Mouse (Mus musculus) neural tube, embryonic 11.5 days (tissue): ENCODE results near the gene Axin2. TPM values are rescaled to one million over a fixed set of nuclear protein-coding genes. Genes with fewer than 3 reads are reported as not detected.
A peak's percentile ranks its signal among the peaks of the same experiment; 100 is the strongest.

Experiments
- ATAC-seq: fragments of 200-750 bp; cut with Nextera tagmentation; 2 replicates; pipeline ENCODE4 v1.8.0; 2017; ENCODE audit warnings: moderate number of reproducible peaks, mild to moderate bottlenecking, moderate TSS enrichment, moderate library complexity; ENCODE audit not compliant: insufficient read depth, low FRiP score, low TSS enrichment
- DNase-seq: peaks from one replicate; pipeline ENCODE4 v3.0.0-alpha.2; 2015; ENCODE audit warnings: low spot score
- H3K27ac ChIP-seq: fragments of 300-500 bp; sonication (generic); 2 replicates; pipeline ENCODE4 v1.5.1; 2014; ENCODE audit warnings: low read depth, mild to moderate bottlenecking, low read length
- H3K27me3 ChIP-seq: fragments of 300-500 bp; sonication (generic); 2 replicates; pipeline ENCODE4 v1.6.1; 2014; ENCODE audit warnings: mild to moderate bottlenecking, low read length, mixed read lengths; ENCODE audit not compliant: control insufficient read depth, insufficient read depth
- H3K36me3 ChIP-seq: fragments of 300-500 bp; sonication (generic); 2 replicates; pipeline ENCODE4 v1.6.1; 2014; ENCODE audit warnings: mild to moderate bottlenecking, low read length, moderate library complexity, mixed read lengths; ENCODE audit not compliant: control insufficient read depth, insufficient read depth
- H3K4me1 ChIP-seq: fragments of 300-500 bp; sonication (generic); 2 replicates; pipeline ENCODE4 v1.6.1; 2014; ENCODE audit warnings: low read length, mixed read lengths; ENCODE audit not compliant: control insufficient read depth, insufficient read depth
- H3K4me2 ChIP-seq: fragments of 300-500 bp; sonication (generic); 2 replicates; pipeline ENCODE4 v1.6.1; 2014; ENCODE audit warnings: low read depth, mild to moderate bottlenecking, moderate library complexity
- H3K4me3 ChIP-seq: fragments of 300-500 bp; sonication (generic); 2 replicates; pipeline ENCODE4 v1.5.1; 2014; ENCODE audit warnings: low read depth, low read length
- H3K9ac ChIP-seq: fragments of 300-500 bp; sonication (generic); 2 replicates; pipeline ENCODE4 v1.6.1; 2014; ENCODE audit warnings: mild to moderate bottlenecking, low read length
- H3K9me3 ChIP-seq: fragments of 300-500 bp; sonication (generic); 2 replicates; pipeline ENCODE4 v1.6.1; 2016; ENCODE audit warnings: low read length; ENCODE audit not compliant: control insufficient read depth
- WGBS: fragments of 180-500 bp; shearing (Covaris S2); extraction: QIAGEN DNeasy Blood & Tissue Kit; methylation state at CpG from one replicate; pipeline ENCODE4 v1.1.7; 2014; 5-methylcytosine and 5-hydroxymethylcytosine counted together
- polyA plus RNA-seq: library from polyadenylated mRNA; unstranded; fragments of >200 nt; fragmentation: Nextera tagmentation; extraction: Ambion mirVana; gene quantifications from 2 replicates; pipeline ENCODE4 v1.2.1, GENCODE M21; 2014

Gene Axin2
- polyA plus RNA-seq, 1 experiment from 2014 or later: 16.4 TPM

GRCm38 (mm10) chr11:108923781-108924180 lies 3.6 kb downstream of the Axin2 start:
- H3K9ac ChIP-seq: peak overlapping the region; percentile 97
- ATAC-seq (no peak), DNase-seq (no peak)
- no peak overlapping the region for H3K27ac ChIP-seq
- peak overlapping the region; percentile 86 for H3K4me2 ChIP-seq
- 12% methylated on average over 13 of the region's 13 CpGs for WGBS
- H3K9me3 ChIP-seq: no peaks in the 10 kb centered on the region
- no peaks in the 10 kb centered on the region for H3K27me3 ChIP-seq
- peaks cover 53% of the 10 kb centered on the region for H3K4me1 ChIP-seq
- H3K36me3 ChIP-seq: peaks cover 6% of the 10 kb centered on the region
- peak overlapping the region; percentile 90 for H3K4me3 ChIP-seq

DNA sequence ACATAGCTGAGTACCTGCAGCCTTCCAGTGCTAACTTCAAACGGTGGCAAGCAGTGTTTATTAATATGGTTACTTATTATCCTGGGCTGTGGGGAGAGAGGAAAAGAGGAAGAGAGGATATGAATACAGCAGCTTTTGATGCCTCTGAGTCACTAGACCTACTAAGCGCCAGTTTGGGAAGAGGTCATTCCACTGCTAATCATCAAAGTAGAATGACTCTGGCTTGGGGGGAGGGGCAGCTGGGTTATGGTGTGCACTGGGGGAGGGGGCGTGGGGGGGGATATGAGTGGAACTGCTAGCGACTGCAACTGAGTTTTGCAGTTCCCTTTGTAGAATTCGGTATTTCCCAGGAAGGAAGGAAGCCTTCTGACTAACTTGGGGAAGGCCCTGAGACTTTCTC lies 4.2 kb downstream of the Axin2 start:
- H3K4me1 ChIP-seq: peaks cover 57% of the 10 kb centered on the region
- H3K9ac ChIP-seq: peak overlapping the region; percentile 97
- no peaks in the 10 kb centered on the region for H3K27me3 ChIP-seq
- ATAC-seq (no peak), DNase-seq (no peak)
- H3K4me2 ChIP-seq: peak overlapping the region; percentile 86
- no peaks in the 10 kb centered on the region for H3K9me3 ChIP-seq
- 0% methylated on average over 5 of the region's 5 CpGs for WGBS
- H3K36me3 ChIP-seq: peaks cover 6% of the 10 kb centered on the region
- no peak overlapping the region for H3K27ac ChIP-seq
- peak overlapping the region; percentile 90 for H3K4me3 ChIP-seq

DNA sequence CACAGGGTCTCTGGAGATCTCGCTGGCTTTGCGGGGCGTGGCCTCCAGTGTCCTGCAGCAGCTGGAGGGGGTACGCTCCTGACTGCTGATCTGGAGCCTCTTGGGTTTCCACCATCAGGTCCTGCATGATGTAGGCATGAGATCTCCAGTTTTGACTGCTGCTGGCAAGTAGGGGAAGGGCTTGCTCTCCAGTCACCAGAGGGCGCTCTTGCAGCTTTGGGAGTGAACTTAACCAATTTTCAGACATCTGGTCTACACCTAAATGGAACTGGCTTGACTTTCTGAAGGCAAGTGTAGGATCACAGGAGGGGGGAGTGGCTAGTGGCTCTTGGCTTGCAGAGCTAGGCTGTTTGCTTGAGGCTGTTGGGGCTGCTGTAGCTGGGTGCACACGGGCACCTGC lies 5.1 kb downstream of the Axin2 start:
- no peak overlapping the region for H3K27ac ChIP-seq
- ATAC-seq: no peak
- peak overlapping the region; percentile 90 for H3K4me3 ChIP-seq
- peaks cover 63% of the 10 kb centered on the region for H3K4me1 ChIP-seq
- H3K27me3 ChIP-seq: no peaks in the 10 kb centered on the region
- DNase-seq: peak; percentile 92
- H3K36me3 ChIP-seq: peaks cover 6% of the 10 kb centered on the region
- H3K9me3 ChIP-seq: no peaks in the 10 kb centered on the region
- H3K4me2 ChIP-seq: peak overlapping the region; percentile 86
- WGBS: 4% methylated on average over 6 of the region's 6 CpGs
- H3K9ac ChIP-seq: no peak overlapping the region

DNA sequence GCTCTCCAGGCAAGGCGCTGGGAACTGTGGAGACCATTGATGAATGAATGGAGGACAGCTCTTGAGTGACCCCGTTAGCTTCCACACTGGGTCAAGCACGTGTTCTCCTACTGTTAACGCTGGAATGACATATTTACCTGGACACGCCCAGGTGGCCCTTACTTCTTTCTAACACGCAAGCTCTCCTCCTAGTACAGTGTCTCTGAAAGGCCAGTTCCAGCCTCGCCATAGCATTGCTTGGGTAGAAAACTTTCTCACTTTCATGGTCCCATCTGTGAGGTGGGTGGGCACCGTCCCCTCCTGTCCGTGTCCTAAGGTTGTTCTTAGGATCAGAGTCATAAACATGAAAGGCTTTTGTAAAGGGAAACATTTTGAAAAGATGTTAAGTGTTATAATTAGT lies 5.7 kb downstream of the Axin2 start:
- no peak overlapping the region for H3K27ac ChIP-seq
- 0 out of 2 replicates have a peak overlapping the region, but pooled peaks have one; percentile 11 for H3K9ac ChIP-seq
- no peak for DNase-seq

GRCm38 (mm10) chr11:108926345-108927092 lies 6.4 kb downstream of the Axin2 start:
- Histone ChIP-seq H3K27ac (0 out of 2 replicates have a peak overlapping the region, but pooled peaks have one; percentile 17), H3K27me3 (no peaks in the 10 kb centered on the region), H3K36me3 (peaks cover 9% of the 10 kb centered on the region), H3K4me2 (peak overlapping the region; percentile 86), H3K9ac (peak overlapping the region; percentile 35), H3K4me1 (peaks cover 71% of the 10 kb centered on the region), H3K9me3 (no peaks in the 10 kb centered on the region), H3K4me3 (peak overlapping the region; percentile 90)
- DNase-seq: no peak
- ATAC-seq: no peak
- 42% methylated on average over 10 of the region's 10 CpGs for WGBS

More for the DNA sequence above, 5.7 kb downstream of the Axin2 start:
- Histone ChIP-seq H3K4me2 (peak overlapping the region; percentile 86), H3K36me3 (peaks cover 6% of the 10 kb centered on the region), H3K4me3 (peak overlapping the region; percentile 90), H3K4me1 (peaks cover 68% of the 10 kb centered on the region), H3K27me3 (no peaks in the 10 kb centered on the region), H3K9me3 (no peaks in the 10 kb centered on the region)
- ATAC-seq: no peak
- 46% methylated on average over 9 of the region's 9 CpGs for WGBS

DNA sequence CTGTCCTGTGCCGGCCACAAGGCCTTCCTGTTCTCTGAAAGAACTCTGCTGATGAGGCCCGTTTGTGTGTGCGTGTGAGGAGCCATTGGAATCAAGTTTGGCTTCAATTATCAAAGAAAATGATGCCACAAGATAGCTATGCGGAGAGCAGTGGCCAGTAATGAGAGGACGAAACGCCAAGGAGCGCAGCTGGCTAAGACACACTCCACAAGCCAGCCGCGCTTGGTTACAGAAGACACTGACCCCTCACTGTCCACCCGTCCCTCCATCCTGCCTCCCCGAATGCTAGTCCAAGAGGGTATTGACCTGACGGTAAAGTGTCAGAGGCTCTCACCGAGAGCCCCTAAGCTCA lies 6.9 kb downstream of the Axin2 start:
- no peak for DNase-seq
- Histone ChIP-seq H3K4me3 (peak overlapping the region; percentile 90), H3K27me3 (no peaks in the 10 kb centered on the region), H3K4me1 (peaks cover 71% of the 10 kb centered on the region), H3K9ac (peak overlapping the region; percentile 35), H3K9me3 (no peaks in the 10 kb centered on the region), H3K27ac (0 out of 2 replicates have a peak overlapping the region, but pooled peaks have one; percentile 17), H3K4me2 (peak overlapping the region; percentile 86), H3K36me3 (peaks cover 13% of the 10 kb centered on the region)
- WGBS: 29% methylated on average over 13 of the region's 13 CpGs
- no peak for ATAC-seq

DNA sequence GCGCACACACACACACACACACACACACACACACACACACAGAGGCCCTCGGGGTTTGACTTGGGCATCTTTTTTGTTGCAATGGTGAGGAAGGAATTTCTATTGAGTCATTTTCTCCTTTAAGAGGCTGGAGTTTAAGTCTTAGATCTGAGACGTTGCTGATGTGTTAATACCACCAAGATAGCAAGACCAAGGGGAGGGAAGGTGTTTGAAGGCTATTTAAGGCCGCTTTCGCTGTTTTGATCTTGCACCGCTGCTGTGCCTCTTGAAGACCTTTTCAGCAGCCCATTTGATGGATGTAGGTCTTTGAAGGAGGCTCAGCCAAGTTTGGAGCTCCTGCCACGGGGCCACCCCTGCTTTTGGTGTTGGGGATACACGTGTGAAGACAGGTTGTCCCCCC lies 7.9 kb downstream of the Axin2 start:
- no peak for DNase-seq
- Histone ChIP-seq H3K9ac (no peak overlapping the region; the same call in 1 of the 2 replicates), H3K4me1 (peaks cover 66% of the 10 kb centered on the region), H3K9me3 (no peaks in the 10 kb centered on the region), H3K36me3 (peaks cover 20% of the 10 kb centered on the region), H3K27me3 (no peaks in the 10 kb centered on the region), H3K27ac (no peak overlapping the region), H3K4me3 (peak overlapping the region; percentile 8; the same call in 1 of the 2 replicates), H3K4me2 (peak overlapping the region; percentile 86)
- WGBS: 29% methylated on average over 8 of the region's 8 CpGs
- no peak for ATAC-seq

DNA sequence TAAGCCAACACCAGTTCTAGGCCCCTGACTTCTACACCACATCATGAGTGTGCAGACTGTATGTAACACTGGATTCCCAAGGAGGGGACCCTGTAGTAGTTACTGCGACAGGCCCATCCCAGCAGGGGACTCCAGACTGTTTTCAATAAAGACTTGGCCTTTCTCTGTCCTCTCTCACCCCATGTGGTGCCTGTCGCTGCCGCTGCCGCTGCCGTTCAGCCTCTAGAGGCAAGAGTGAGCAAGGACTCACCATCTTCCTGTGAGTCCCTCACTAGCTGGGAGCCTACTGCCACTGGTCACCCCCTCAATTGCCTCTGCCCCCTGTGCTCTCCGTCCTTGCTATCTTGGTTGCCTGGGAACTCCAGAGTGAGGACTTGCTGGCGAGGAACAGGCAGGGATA lies 8.6 kb downstream of the Axin2 start:
- no peaks in the 10 kb centered on the region for H3K27me3 ChIP-seq
- peak; percentile 71 for DNase-seq
- no peak overlapping the region; the same call in 1 of the 2 replicates for H3K4me3 ChIP-seq
- H3K27ac ChIP-seq: peak overlapping the region; percentile 7; the same call in 1 of the 2 replicates
- H3K36me3 ChIP-seq: peaks cover 20% of the 10 kb centered on the region
- H3K9ac ChIP-seq: 0 out of 2 replicates have a peak overlapping the region, but pooled peaks have one; percentile 3
- H3K4me1 ChIP-seq: peaks cover 65% of the 10 kb centered on the region
- 9% methylated on average over 7 of the region's 7 CpGs for WGBS
- peak overlapping the region; percentile 86 for H3K4me2 ChIP-seq
- no peak; the same call in 1 of the 2 replicates for ATAC-seq
- no peaks in the 10 kb centered on the region for H3K9me3 ChIP-seq

- Histone ChIP-seq H3K4me3 (no peak overlapping the region), H3K36me3 (peaks cover 20% of the 10 kb centered on the region), H3K27me3 (no peaks in the 10 kb centered on the region), H3K9me3 (no peaks in the 10 kb centered on the region), H3K9ac (peak overlapping the region; percentile 3; the same call in 1 of the 2 replicates), H3K27ac (peak overlapping the region; percentile 7; the same call in 1 of the 2 replicates), H3K4me2 (peak overlapping the region; percentile 86), H3K4me1 (peaks cover 65% of the 10 kb centered on the region)
- no peak for ATAC-seq
- DNase-seq: no peak
- WGBS: 40% methylated on average over 4 of the region's 4 CpGs
Measured at GRCm38 (mm10) chr11:108929176-108929575, 9.0 kb downstream of the Axin2 start.
